Mouse (Mus musculus): Measurements from ENCODE around the gene Tmem238.

Tmem238 gene

GRCm38 (mm10) chr7:4792278-4793212, 3.1 kb upstream of the Tmem238 start, which contains the start of gene Rpl28:
Gene Rpl28, plus strand, starts transcription at chr7:4792874.
- peak; percentile 90 to 95 for DNase-seq (ENCODE audit: low spot score in 2 of 2)

- peak; percentile 73 to 79 for DNase-seq (ENCODE audit: low spot score in 2 of 2)
Measured at GRCm38 (mm10) chr7:4788499-4789435, 689 bp downstream of the Tmem238 start.

GRCm38 (mm10) chr7:4783667-4784268, 5.7 kb downstream of the Tmem238 start:
- peak in 1 of 2 experiments; percentile 53 for DNase-seq (ENCODE audit: low spot score in 2 of 2)

- no peak for DNase-seq (ENCODE audit: low spot score in 2 of 2)
Measured at GRCm38 (mm10) chr7:4782759-4783158, 6.7 kb downstream of the Tmem238 start, which contains the start of the genes Il11 and Tmem190. Gene Il11, minus strand, starts transcription at chr7:4782859. Gene Tmem190, plus strand, starts transcription at chr7:4782937.

DNA sequence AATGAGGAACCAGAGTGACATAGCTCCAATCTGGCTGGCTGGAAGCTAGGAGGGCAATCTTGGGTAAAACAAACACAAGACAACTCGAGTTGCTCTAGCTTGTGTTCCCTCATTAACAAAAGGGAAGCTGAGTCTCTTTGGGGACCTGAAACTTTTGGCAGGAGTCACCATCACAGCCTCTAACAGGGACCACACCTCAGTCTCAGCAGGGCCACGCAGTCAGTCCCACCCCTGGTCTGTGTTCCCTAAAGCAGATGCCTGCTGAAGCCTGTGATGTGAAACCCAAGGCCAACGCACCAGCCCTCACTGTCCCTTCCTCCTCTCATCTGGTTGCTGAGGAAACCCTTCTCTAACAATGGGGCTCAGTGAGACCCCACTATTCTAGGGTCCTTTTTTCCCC, 7.3 kb downstream of the Tmem238 start:
- DNase-seq (ENCODE audit: low spot score in 2 of 2), result no peak

- no peak for DNase-seq (ENCODE audit: low spot score in 2 of 2)
Measured at GRCm38 (mm10) chr7:4779921-4780320, 9.5 kb downstream of the Tmem238 start.

- DNase-seq (ENCODE audit: low spot score in 2 of 2), result no peak
Measured at GRCm38 (mm10) chr7:4777851-4778637, 11.4 kb downstream of the Tmem238 start.

- peak in 1 of 2 experiments; percentile 53 for DNase-seq (ENCODE audit: low spot score in 2 of 2)
Measured at GRCm38 (mm10) chr7:4776861-4777830, 12.3 kb downstream of the Tmem238 start.

- DNase-seq (ENCODE audit: low spot score in 2 of 2), result no peak
Measured at GRCm38 (mm10) chr7:4776131-4776530, 13.3 kb downstream of the Tmem238 start.

GRCm38 (mm10) chr7:4771202-4771601, 18.3 kb downstream of the Tmem238 start, which contains the start of gene Fam71e2:
Gene Fam71e2, minus strand, starts transcription at chr7:4771302.
- DNase-seq (ENCODE audit: low spot score in 2 of 2), result no peak

DNA sequence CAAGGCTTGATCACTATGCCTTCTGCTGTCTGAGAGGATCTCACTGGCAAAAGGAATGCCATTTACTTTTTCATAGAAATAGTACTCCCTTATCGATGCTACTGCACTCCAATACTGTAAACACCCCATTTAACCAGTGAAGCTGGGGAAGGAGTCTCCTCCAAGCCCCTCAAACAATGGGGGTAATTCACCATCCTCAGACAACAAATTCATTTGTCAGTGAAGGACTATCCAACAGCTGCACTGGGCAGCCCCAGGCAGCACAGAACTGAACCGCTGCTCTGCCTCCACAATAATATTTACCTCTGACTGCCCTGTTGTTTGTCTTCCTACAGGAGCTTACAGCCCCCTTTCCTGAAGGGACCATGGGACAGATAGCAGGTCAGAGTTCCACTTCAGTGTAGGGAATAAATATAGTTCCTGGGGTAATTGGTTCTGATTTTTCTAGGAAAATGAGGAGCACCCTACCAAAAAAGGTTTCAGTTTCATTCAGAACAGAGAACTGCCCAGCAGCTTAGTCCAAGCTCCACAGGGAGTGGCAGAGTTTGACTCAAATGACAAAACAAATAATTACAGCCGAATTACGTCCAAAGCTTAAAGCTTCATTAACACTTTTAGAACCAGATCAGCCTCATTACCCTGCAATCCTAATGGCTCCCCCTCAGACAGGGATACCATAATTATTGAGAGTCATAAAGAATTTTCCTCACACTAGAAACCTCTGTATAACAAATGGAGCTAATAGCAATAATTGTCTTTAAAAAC, 24.3 kb downstream of the Tmem238 start:
- DNase-seq (ENCODE audit: low spot score in 2 of 2), result no peak

GRCm38 (mm10) chr7:4759670-4760069, 29.8 kb downstream of the Tmem238 start:
- DNase-seq (ENCODE audit: low spot score in 2 of 2), result no peak

DNA sequence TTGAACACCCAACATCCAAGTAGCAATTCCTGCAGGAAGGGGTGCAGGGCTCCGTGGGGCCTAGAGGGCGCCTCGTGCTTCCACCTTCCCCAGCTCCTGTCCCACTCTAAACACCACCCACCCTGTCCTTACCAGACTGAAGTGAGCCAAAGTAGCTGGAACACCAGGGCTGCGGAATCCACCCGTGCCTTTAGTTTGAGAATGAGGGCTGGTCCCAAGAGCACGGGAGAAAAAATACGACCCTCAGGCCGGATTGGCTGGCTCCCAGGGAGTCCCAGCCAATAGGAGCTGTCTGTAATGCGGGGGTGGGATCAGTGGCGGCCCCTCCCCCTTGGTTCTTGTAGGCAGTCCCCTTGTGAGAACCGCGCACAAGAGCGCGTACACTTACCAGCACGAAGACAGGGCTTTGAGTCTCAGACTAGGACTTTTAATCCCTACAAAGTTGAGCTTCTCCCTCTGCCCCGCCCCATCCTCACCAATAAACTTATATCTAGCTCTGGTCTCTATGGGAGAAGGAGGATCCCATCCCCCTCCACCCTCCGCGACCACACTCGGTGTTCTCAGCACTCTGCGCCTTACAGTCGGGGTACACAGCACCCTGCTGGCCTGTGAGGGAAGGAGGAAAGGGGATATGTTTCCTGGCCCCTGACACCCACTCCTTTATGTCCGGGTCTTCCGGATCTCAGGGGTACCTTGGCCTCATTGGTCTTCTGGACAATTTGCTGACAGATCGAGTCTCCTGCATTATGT, 36.5 kb downstream of the Tmem238 start, which contains the start of gene Cox6b2:
Cox6b2 (minus strand) TSS at position 274 of the 750 bp plus-strand sequence.
- peak; percentile 79 to 90 for DNase-seq (ENCODE audit: low spot score in 2 of 2)

GRCm38 (mm10) chr7:4751971-4752820, 37.3 kb downstream of the Tmem238 start:
- DNase-seq (ENCODE audit: low spot score in 2 of 2), result peak in 1 of 2 experiments; percentile 86

GRCm38 (mm10) chr7:4749169-4749568, 40.3 kb downstream of the Tmem238 start:
- no peak for DNase-seq (ENCODE audit: low spot score in 2 of 2)

GRCm38 (mm10) chr7:4748321-4748720, 41.1 kb downstream of the Tmem238 start:
- no peak for DNase-seq (ENCODE audit: low spot score in 2 of 2)
